Mouse (Mus musculus) left cerebral cortex, adult 9 months (tissue): ENCODE data around the gene Zfp683.

Experiments
- DNase-seq, 2 experiments: peaks; one replicate each; pipeline ENCODE4 v3.0.0; 2022; ENCODE audit warnings: low spot score in 2 of 2

Zfp683 gene

DNA sequence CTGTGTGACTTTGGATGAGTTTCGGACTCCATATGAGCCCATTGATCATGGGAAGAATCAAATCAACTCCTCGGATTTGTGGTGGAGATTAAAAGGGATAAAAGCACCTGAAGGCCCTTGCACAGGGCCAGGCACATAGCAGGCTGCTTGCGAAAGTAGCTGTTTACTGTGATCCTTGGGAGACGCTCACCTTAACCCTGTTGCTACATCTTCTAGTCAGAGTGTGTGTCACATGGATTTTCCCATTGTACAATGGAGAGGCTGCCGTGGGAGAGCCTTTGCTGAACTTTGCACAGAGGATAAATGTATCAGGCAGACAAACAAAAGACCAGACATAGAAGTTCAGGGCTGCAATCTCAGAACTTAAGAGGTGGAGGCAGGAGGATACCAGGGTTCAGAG lies 1.7 kb upstream of the Zfp683 start:
- DNase-seq, result no peak

GRCm38 (mm10) chr4:134052560-134052959 lies 1.1 kb upstream of the Zfp683 start:
- DNase-seq, result peak in 1 of 2 experiments; percentile 8

GRCm38 (mm10) chr4:134058166-134058715 lies 4.6 kb downstream of the Zfp683 start:
- DNase-seq, result no peak

DNA sequence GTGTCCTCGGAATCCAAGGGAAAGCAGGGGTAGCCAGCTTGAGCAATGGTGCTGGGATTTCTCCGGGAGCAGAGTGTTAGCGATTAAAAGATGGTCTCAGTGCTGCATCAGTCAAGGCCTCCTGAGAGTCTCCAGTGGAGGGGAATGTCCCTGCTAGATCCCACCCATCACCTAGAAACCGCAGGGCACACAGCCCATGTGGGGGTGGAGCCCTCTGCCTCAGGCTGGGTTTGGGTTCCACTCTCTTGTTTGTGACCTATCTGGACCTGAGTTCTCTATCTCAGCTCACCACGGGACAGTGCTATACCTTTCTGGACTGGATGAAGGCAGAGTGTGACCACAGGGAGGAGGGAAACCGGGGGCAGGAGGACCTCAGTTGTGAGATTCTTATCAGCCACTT lies 5.3 kb downstream of the Zfp683 start:
- no peak for DNase-seq

- DNase-seq, result no peak
These were observed 6.7 kb downstream of the Zfp683 start, which contains the start of gene Crybg2 for GRCm38 (mm10) chr4:134060135-134060865. Gene Crybg2, plus strand, starts transcription at chr4:134060815.

DNA sequence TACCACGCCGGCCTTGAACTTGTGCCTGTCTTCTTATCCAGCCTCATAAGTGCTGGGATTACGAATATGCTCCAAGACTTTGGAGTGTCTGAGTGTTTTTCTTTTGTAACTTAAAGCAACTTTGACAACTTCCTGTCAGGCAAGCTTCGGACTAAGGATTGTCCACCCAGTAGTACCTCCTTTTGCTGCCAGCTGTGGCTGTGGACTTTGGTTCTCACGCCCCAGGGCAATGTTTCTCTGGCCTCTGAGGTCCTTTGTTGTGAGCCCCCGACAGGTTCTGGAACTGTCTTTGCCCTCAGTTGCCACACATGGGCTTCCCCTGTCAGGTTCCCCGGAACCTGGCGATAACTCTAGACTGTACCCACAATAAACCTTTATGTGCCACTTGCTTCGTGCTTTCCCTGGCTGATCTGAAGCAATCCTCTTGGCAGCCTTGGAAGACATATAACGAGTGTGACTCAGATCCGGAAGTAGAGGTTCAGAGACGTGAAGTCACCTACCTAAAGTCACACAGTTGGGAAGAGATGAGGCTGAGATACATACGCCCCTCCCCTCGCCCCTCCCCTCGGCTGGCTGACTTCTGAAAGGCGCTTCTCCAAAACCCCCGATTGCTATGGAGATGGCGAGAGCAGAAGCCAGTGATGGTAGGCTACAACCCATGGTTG lies 7.7 kb downstream of the Zfp683 start:
- DNase-seq, result no peak

DNA sequence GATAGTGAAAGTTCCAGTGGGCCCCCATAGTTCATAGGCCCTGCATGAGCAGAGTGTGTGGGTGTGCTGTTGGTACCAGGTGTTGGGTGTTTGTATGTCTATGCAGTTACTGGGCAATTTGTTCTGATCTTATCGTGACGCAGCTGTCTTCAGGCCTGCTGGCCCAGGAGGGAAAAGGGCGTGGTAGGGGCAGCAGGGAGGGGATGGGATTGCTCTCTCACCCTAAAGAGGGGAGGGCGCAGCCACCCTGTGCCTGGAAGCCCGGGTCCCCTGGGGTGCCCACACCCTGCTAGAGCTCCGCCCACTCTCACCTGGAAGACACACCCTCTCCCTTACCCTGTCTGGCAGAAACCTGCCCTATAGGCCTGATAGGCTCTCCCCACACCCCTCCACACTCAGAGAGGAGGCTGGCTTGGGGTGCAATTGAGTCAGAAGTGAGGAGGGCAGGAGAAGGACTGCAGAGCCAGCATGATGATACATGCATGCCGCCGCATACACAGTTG lies 8.4 kb downstream of the Zfp683 start:
- no peak for DNase-seq

GRCm38 (mm10) chr4:134062561-134062960 lies 8.9 kb downstream of the Zfp683 start:
- no peak for DNase-seq

- no peak for DNase-seq
These were observed 11.9 kb downstream of the Zfp683 start for GRCm38 (mm10) chr4:134065431-134066004.

DNA sequence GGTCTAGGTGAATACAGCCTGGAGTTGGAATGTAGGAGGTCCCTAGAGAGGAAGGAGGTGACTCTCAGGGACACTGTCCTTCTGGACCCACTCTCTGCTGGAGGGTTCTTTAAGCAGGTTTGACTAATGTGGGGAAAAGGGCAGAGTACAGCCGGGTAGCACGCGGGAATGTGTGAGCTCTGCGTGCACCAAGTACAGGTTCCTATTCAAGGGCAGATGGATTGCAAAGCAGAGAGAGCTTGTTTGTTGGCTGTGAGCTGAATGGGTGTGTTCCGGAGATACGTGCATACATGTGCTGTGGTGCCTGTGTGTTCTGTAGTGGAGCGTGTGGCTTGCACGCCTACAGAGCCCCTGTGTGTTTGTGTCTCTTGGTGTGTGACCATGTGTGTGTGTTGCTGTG lies 13.7 kb downstream of the Zfp683 start:
- no peak for DNase-seq

GRCm38 (mm10) chr4:134067833-134068544 lies 14.4 kb downstream of the Zfp683 start:
- DNase-seq, result no peak

DNA sequence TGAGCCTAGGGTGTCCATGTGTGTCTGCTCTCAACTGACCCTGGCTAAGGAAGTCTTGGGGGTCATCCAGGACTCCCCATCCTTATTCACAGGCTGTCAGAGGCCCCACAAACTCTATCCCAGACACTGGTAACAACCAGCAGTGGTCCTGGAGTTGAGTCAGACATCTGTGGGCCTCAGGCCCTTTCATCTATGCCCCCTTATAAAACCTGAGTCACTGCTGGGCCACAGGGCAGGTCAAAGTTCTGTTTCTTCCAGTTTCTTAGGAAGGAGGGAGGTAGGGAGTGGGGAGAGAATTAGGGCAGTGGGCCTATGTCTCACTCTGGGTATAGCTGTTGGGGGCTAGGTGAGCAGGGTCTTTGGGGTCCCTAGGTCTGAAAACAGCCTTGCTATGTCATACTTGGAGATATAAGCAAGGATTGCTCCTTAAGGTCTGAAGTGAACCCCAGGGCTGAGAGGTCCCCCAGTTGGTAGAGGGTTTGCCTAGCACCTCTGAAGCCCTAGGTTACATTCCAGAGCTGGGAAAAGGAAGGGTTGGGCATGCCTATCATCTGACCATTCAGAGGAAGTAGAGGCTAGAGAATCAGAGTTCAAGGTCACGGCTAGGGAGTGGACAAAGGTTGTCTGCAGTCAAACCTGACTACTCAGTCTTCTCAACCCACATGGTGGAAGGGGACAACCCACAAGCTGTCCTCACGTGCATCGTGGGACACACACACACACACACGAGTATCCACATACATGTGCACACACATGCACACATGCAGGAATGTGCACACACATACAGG lies 15.3 kb downstream of the Zfp683 start:
- DNase-seq, result no peak

DNA sequence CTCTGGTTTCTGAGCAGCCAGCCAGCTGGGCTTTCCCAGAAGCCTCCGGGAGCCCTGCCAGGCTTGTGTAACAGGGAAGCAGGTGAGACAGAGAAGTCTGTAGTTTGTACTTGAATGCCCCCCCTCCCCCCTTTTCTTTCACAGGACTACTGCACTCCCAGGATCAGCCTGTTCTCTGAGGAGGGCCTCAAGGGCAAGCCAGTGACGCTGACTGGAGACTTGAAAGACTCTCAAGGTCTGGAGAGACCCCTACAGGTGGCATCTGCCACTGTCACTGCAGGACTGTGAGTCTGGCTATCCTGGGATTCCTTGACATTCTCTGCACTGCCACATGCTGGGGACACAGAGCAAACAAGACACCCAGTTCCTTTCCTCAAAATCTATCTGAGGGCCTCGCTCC lies 25.1 kb downstream of the Zfp683 start:
- peak in 1 of 2 experiments; percentile 61 for DNase-seq

DNA sequence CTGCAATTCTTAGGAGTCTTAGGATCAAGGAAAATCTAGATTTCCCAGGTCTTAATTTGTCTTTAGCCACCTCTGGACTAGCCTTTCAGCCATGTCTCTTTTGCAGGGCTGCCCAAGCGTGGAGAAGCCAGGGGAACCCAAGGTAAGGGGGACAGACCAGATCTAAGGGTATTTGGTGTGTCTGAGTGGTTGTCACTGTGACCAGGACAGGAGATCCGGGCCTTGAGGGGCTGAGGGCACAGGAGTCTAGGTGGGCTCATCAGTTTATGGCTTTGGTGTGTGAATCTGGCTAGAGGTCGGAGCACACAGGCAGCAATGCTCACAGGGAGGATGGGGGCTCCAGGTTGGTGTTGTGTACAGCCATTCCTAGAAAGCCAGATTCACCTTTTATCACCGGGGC lies 27.0 kb downstream of the Zfp683 start:
- no peak for DNase-seq

DNA sequence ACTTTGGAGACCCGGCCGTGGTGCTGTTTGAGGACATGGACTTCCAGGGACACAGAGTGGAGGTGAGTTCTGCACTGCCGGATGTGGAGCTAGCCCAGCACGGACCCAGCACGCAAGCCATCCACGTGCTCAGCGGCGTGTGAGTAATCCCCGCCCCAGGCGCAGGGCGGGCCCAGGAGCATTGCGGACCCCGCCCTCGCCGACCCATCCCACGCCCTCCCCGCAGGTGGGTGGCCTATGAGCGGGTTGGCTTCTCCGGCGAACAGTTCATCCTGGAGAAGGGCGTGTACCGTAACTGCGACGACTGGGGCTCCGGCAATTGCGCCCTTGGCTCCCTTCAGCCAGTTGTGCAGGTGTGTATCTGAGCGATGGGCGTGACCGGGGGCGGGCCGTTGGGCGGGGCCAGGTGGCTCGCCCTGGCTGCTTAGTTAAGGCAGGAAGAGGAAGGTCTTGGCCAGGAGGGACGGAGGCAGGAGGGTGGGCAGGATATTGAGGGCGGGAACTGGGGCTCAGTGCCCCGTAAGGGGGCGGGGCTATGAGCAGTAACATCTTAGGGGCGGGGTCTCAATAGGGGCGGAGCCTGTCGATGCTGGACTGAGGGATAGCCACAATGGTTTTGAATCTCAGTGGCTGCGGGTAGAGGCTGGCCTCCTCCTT lies 28.2 kb downstream of the Zfp683 start:
- DNase-seq, result peak; percentile 45 to 70

GRCm38 (mm10) chr4:134082460-134082859 lies 28.8 kb downstream of the Zfp683 start:
- no peak for DNase-seq

DNA sequence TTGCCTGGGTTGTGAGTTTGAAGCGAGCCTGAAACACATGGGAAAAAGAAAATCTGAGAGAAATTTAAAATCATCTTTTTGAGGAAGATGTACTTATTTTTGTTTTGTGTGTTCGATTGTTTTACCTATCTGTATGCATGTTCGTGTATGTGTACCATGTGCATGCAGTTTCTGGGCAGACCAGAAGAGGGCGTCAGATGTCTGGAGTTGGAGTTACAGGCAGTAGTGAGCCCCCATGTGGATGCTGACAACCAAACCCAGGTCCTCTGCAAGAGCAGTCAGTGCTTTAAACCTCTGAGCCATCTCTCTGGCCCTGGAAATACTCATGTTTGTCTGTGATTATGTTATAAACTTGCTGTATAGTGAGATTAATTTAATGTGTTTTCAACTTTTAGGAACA lies 31.4 kb downstream of the Zfp683 start:
- no peak for DNase-seq

DNA sequence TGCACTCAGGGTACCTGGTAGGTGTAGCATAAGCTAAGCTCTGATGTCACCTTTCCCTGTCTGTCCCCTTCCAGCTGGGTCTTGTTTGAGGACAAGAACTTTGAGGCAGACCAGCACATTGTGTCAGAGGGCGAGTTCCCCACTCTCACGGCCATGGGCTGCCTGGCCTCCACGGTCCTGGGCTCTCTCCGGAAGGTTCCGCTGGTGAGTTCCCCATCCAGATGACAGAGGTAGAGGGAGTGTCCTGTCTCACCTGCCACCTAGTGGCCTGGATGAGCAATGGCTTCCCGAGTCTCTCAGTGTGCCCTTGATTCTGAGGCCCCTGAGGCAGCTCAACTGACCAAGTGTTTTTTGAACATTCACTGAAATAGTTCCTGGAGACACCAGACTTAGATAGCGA lies 33.8 kb downstream of the Zfp683 start:
- no peak for DNase-seq

DNA sequence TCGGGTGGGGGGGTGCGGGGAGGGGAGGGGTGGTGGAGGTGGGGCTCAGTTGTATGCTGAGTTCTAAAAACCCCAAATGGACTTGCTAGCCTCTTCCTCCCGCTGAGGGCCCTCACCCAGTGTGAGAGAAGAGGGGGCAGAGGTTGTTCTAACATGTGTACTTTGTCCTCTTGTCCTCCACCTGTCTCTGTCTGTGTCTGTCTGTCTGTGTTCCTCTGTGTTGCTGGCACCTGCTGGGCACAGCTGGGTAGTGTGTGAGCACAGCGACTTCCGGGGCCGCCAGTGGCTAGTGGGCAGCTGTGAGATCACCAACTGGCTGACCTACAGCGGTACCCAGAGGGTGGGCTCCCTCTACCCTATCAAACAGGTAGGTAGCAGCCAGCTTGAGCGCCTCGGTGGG lies 35.4 kb downstream of the Zfp683 start:
- DNase-seq, result no peak

GRCm38 (mm10) chr4:134090521-134091224 lies 37.0 kb downstream of the Zfp683 start:
- no peak for DNase-seq
